Mouse (Mus musculus) MEL (cell line): ENCODE results near the gene Chsy1. TPM values are rescaled to one million over a fixed set of nuclear protein-coding genes. Genes with fewer than 3 reads are reported as not detected.

Experiments
- DNase-seq: peaks from one replicate; pipeline ENCODE4 v3.0.0; 2011; ENCODE audit warnings: low read depth, low spot score
- H3K27ac ChIP-seq: 2 replicates; pipeline ENCODE4 v1.5.1; 2012; ENCODE audit warnings: low read depth, mild to moderate bottlenecking, control low read depth, low read length, moderate library complexity; ENCODE audit not compliant: control insufficient read depth
- H3K27me3 ChIP-seq, 2 experiments: fragments of 150-350 bp in 1 of 2; sonication (generic) in 1 of 2; 2 replicates each; pipeline ENCODE4 v1.6.1; 2012; ENCODE audit warnings: low read length in 2 of 2, mild to moderate bottlenecking in 2 of 2, improper control_type of control experiment in 1 of 2, moderate library complexity in 1 of 2; ENCODE audit not compliant: insufficient read depth in 2 of 2, control insufficient read depth in 1 of 2
- H3K36me3 ChIP-seq, 2 experiments: 2 replicates each; pipeline ENCODE4 v1.6.1; 2012 to 2014; ENCODE audit warnings: low read length in 2 of 2, improper control_type of control experiment in 1 of 2, inconsistent platforms in 1 of 2, mild to moderate bottlenecking in 1 of 2; ENCODE audit not compliant: insufficient read depth in 2 of 2, control insufficient read depth in 1 of 2
- H3K4me1 ChIP-seq, 2 experiments: fragments of 150-350 bp in 1 of 2; sonication (generic) in 1 of 2; 2 replicates each; pipeline ENCODE4 v1.6.1; 2012; ENCODE audit warnings: low read length in 2 of 2, improper control_type of control experiment in 1 of 2, mild to moderate bottlenecking in 1 of 2; ENCODE audit not compliant: insufficient read depth in 2 of 2, control insufficient read depth in 1 of 2
- H3K4me3 ChIP-seq, 2 experiments: fragments of 150-350 bp in 1 of 2; sonication (generic) in 1 of 2; 2 replicates each; pipeline ENCODE4 v1.5.1; 2012; ENCODE audit warnings: low read depth in 2 of 2, low read length in 2 of 2, mild to moderate bottlenecking in 2 of 2, moderate library complexity in 2 of 2, control low read depth in 1 of 2, improper control_type of control experiment in 1 of 2; ENCODE audit not compliant: control insufficient read depth in 1 of 2, insufficient read depth in 1 of 2
- H3K79me2 ChIP-seq: 2 replicates; pipeline ENCODE4 v1.6.1; 2012; ENCODE audit warnings: mild to moderate bottlenecking, low read length, moderate library complexity; ENCODE audit not compliant: control insufficient read depth, poor library complexity, insufficient read depth
- H3K9ac ChIP-seq: 2 replicates; pipeline ENCODE4 v1.6.1; 2012; ENCODE audit warnings: low read depth, mild to moderate bottlenecking, control low read depth, low read length, moderate library complexity; ENCODE audit not compliant: control insufficient read depth, poor library complexity, severe bottlenecking
- H3K9me3 ChIP-seq: fragments of 150-350 bp; sonication (generic); replicated peaks from 2 replicates; pipeline ENCODE4 v1.6.1; 2012; ENCODE audit warnings: mild to moderate bottlenecking, low read length, improper control_type of control experiment, moderate library complexity; ENCODE audit not compliant: insufficient read depth
- BHLHE40 ChIP-seq: IDR thresholded peaks from 2 replicates; pipeline ENCODE4 v1.6.1; 2012; ENCODE audit warnings: low read depth, mild to moderate bottlenecking, inconsistent platforms, low read length, improper control_type of control experiment, borderline replicate concordance
- CHD1 ChIP-seq: IDR thresholded peaks from 2 replicates; pipeline ENCODE4 v1.6.1; 2012; ENCODE audit warnings: low read depth, mild to moderate bottlenecking, inconsistent platforms, low read length, improper control_type of control experiment
- E2F4 ChIP-seq: IDR thresholded peaks from 2 replicates; pipeline ENCODE4 v1.6.1; 2011; ENCODE audit warnings: low read depth, low read length, improper control_type of control experiment, borderline replicate concordance
- ELF1 ChIP-seq: IDR thresholded peaks from 2 replicates; pipeline ENCODE4 v1.6.1; 2014; ENCODE audit warnings: low read depth, mild to moderate bottlenecking, inconsistent platforms, low read length, improper control_type of control experiment, moderate library complexity
- GATA1 ChIP-seq: IDR thresholded peaks from 2 replicates; pipeline ENCODE4 v1.6.1; 2011; ENCODE audit warnings: low read depth, low read length, improper control_type of control experiment
- MEF2A ChIP-seq: IDR thresholded peaks from 2 replicates; pipeline ENCODE4 v1.6.1; 2014; ENCODE audit warnings: low read depth, mild to moderate bottlenecking, inconsistent platforms, low read length, improper control_type of control experiment; ENCODE audit not compliant: poor library complexity, insufficient replicate concordance, severe bottlenecking; ENCODE audit errors: extremely low read depth
- MXI1 ChIP-seq: IDR thresholded peaks from 2 replicates; pipeline ENCODE4 v1.6.1; 2011; ENCODE audit warnings: mild to moderate bottlenecking, low read depth, low read length, improper control_type of control experiment
- NELFE ChIP-seq: IDR thresholded peaks from 2 replicates; pipeline ENCODE4 v1.6.1; 2011; ENCODE audit warnings: low read depth, low read length, improper control_type of control experiment
- SMC3 ChIP-seq: IDR thresholded peaks from 2 replicates; pipeline ENCODE4 v1.6.1; 2011; ENCODE audit warnings: low read depth, low read length, improper control_type of control experiment
- TCF12 ChIP-seq: IDR thresholded peaks from 2 replicates; pipeline ENCODE4 v1.6.1; 2014; ENCODE audit warnings: low read depth, mild to moderate bottlenecking, inconsistent platforms, low read length, improper control_type of control experiment, moderate library complexity
- UBTF ChIP-seq: IDR thresholded peaks from 2 replicates; pipeline ENCODE4 v1.6.1; 2012; ENCODE audit warnings: low read depth, mild to moderate bottlenecking, inconsistent platforms, low read length, improper control_type of control experiment, moderate library complexity, borderline replicate concordance; ENCODE audit not compliant: insufficient read depth
- USF2 ChIP-seq, 2 experiments: IDR thresholded peaks; 2 replicates each; pipeline ENCODE4 v1.6.1; 2011 to 2012; ENCODE audit warnings: improper control_type of control experiment in 2 of 2, low read length in 2 of 2, borderline replicate concordance in 1 of 2, inconsistent platforms in 1 of 2, low read depth in 1 of 2, mild to moderate bottlenecking in 1 of 2; ENCODE audit not compliant: insufficient read depth in 1 of 2
- ZMIZ1 ChIP-seq: IDR thresholded peaks from 2 replicates; pipeline ENCODE4 v1.6.1; 2012; ENCODE audit warnings: low read depth, mild to moderate bottlenecking, inconsistent platforms, low read length, improper control_type of control experiment, moderate library complexity
- polyA plus RNA-seq, 2 experiments: library from polyadenylated mRNA; stranded (reverse) in 1 of 2; unstranded in 1 of 2; fragments of >175 nt in 1 of 2; fragments of >200 nt in 1 of 2; gene quantifications; 2 replicates each; pipeline versions ENCODE4 v1.2.1 to v1.2.4; 2012; ENCODE audit warnings: low replicate concordance in 2 of 2, low read depth in 1 of 2; ENCODE audit not compliant: insufficient read length in 2 of 2, insufficient read depth in 1 of 2, missing spikeins in 1 of 2
- total RNA-seq: library from RNA; depleted of rRNA; stranded (reverse); fragments of 300-350 nt; gene quantifications from 2 replicates; pipeline ENCODE4 v1.2.3, GENCODE M21; 2012

Gene Chsy1
- total and polyA plus RNA-seq, 3 experiments: 8.5 to 10.3 TPM; not detected in 1

- TF ChIP-seq UBTF: no peak
Observed at GRCm38 (mm10) chr7:66120139-66120538, 10.8 kb downstream of the Chsy1 start (continued).

DNA sequence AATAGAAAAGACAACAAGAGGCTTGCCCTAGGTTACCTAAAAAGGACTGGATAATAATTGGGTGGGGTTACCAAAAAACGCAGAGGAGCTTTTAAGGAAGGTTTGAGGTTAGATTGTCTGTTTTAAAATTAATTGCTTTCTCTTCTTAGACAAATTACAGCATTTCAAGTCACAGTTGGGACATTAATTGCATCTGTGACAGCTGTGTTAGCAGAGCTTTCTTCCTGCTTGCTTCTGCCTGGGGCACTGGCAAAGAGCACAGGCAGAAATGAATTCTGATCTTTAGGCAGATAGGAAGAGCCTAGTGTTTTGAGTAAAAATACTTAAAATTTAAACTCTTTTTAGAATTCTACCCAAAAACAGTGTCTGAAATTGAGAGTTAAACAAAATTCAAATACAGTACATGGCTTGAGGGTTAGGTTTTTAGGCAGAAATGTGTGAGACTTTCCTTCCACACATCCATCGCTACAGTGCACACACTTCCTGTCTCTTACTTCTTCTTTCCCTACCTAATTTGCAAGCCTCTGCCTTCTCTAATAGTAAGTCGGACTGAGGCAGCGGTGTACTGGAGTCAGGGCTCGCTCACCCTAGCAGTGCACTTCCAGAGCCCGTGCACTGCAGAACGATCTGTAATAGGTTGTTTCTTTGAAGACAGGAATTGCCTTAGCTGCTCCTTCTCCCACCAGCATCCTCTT is 11.5 kb downstream of the Chsy1 start:
- Histone ChIP-seq H3K36me3 (peaks cover 0 to 40% of the 10 kb centered on the region in 2 experiments; a peak in 2 of 4 replicates), H3K27me3 (no peaks in the 10 kb centered on the region), H3K9me3 (no peaks in the 10 kb centered on the region), H3K4me1 (peaks cover 21 to 30% of the 10 kb centered on the region in 2 experiments), H3K79me2 (peaks cover 16% of the 10 kb centered on the region; the same call in 1 of the 2 replicates), H3K27ac (no peak overlapping the region), H3K9ac (no peak overlapping the region), H3K4me3 (no peak overlapping the region)
- DNase-seq: no peak
- TF ChIP-seq NELFE (no peak), E2F4 (no peak), ZMIZ1 (no peak), BHLHE40 (no peak), TCF12 (no peak), GATA1 (no peak), SMC3 (no peak)
- TF ChIP-seq, all 39 proteins: peak for 0

- no peak for TF ChIP-seq MEF2A
- TF ChIP-seq USF2 (IDR thresholded peaks at IDR 0.05; ENCODE audit: borderline replicate concordance in 1 of 2, insufficient read depth in 1 of 2, low read depth in 1 of 2, low read length in 2 of 2): no peak
- no peak for TF ChIP-seq MXI1
- no peak for TF ChIP-seq CHD1
- TF ChIP-seq ELF1: no peak
- Histone ChIP-seq H3K36me3 (peaks cover 0 to 11% of the 10 kb centered on the region in 2 experiments; a peak in 2 of 4 replicates), H3K4me1 (peaks cover 5 to 6% of the 10 kb centered on the region in 2 experiments), H3K4me3 (no peak overlapping the region), H3K79me2 (peaks cover 14% of the 10 kb centered on the region; the same call in 1 of the 2 replicates), H3K27ac (no peak overlapping the region), H3K9ac (no peak overlapping the region), H3K27me3 (no peaks in the 10 kb centered on the region), H3K9me3 (no peaks in the 10 kb centered on the region)
- DNase-seq: no peak
Observed at GRCm38 (mm10) chr7:66124551-66124968, 15.2 kb downstream of the Chsy1 start.
